Mouse (Mus musculus) 3134 (cell line): ENCODE measurements at regions not wholly inside any gene's neighbourhood (a gene's known extent, or its start where the extent isn't known, plus 50 kb on each side); places are given as distances from the start of the nearest gene placed in this dataset.

ENCODE experiments used
- DNase-seq: peaks from one replicate; pipeline ENCODE4 v3.0.0-alpha.2; 2011; ENCODE audit warnings: low spot score; ENCODE audit not compliant: insufficient read length; ENCODE audit errors: extremely low read depth

GRCm38 (mm10) chr19:28111263-28112180, 100.6 kb upstream of the Rfx3 start:
- no peak for DNase-seq

DNA sequence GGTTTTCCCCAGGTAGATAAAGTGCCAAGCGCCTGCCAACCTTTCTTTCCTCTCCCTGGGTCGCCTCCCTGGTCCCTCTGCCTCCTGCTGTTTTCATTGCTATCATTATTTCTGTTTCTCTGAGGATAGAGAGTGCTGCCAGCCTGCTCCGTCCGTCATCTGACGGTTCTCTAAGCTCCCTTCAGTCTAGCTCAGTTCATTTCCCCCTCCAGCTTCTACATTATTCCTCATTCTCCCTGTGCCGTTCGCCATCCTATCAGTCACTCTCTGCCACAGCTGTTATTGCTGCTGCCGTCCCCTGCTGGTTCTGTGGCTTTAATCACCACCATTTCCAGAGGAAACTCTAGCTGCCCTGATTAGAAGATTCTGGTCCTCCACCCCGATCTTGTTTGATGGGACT, 84.7 kb upstream of the Rfx3 start:
- no peak for DNase-seq

GRCm38 (mm10) chr19:28092252-28092651, 81.3 kb upstream of the Rfx3 start:
- no peak for DNase-seq

DNA sequence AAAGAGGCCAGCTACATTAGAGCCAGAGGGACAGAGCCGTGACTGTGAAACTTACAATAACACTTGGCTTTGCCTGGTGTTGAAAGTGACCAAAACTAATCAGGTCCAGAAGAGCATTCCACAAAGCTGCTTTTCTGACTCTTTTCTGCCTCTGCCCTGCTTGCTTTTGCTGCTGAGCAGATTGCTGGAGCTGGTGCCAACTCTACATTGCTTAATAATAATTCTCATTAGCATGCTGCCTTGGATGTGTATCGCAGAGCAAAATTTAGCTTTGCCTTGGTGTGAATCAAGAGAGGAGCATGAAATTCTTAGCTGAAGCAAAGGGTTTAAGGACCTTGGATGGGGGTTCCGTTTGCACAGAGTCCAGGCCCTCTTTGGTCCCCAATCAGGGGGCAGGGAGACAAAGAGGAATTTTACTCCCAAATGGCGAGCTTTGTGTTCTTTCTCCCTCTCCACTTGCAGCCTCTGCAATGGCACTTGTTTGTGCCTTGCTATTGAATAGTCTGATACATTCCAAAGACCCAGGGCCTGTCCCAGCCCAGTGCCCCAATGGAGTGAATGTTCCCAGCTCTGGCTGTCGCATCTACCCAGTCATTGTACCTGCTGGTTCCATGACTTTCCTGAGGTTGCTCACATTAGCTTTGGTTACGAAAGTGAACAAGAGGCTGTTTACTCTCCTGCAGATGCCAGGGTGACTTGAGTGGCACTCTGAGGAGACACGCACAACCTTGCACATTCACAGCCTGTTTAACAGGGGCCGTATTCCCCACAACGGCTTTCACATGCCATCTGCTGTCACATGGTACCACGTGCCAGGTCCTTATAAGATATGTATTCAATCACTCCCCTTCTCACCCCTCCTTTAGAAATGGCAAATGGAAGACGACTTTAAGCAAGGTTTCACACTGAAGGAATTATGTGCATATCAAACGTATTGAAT, 76.9 kb upstream of the Rfx3 start:
- DNase-seq, result no peak

GRCm38 (mm10) chr19:28070386-28070785, 59.4 kb upstream of the Rfx3 start:
- DNase-seq, result no peak
